Mouse (Mus musculus) left cerebral cortex, adult 11 months (tissue): ENCODE data around the gene Braf.

Source experiments
- DNase-seq: peaks from one replicate; pipeline ENCODE4 v3.0.0; 2022; ENCODE audit warnings: low spot score

Gene Braf

DNA sequence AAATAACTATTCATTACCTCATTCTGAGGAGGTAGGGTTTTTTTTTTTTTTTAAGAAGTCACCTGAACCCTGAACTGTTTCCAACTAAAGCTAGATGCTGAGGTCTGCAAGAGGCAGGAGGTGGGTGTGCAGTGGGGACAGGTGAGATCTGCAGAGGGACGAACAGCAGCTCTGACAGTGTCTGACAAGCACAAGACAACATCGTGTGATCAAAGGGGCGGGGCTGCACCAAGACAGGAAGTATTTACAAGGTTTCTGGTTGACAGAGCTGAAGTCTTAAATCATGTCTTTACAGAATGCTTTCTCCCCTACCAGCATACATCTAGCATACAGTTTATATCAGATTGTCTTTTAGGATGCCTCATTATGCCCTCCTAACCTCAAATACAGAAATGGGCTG lies 118.4 kb downstream of the Braf start:
- DNase-seq: no peak

- DNase-seq: no peak
Measured at GRCm38 (mm10) chr6:39606056-39606455, 119.2 kb downstream of the Braf start.

GRCm38 (mm10) chr6:39604565-39604964 lies 120.7 kb downstream of the Braf start:
- DNase-seq: no peak

DNA sequence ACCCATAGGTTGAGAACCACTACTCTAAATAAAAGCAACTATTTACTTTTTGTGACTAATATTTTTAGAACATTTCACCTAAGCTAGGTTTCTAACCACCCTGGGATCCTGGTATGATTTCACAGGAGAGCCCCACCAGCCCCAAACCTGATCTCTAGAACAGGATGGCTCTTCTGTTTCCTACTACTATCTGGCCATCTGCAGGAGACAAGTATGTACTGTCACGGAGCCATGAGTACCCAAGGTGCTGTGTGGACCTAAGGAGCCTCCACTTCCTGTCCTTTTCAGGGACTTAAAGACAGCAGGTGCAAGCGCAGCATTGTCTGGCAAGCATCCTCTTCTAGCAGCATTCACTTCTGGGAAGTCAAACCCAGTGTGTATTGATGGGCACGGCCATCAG lies 123.4 kb downstream of the Braf start:
- DNase-seq: no peak

DNA sequence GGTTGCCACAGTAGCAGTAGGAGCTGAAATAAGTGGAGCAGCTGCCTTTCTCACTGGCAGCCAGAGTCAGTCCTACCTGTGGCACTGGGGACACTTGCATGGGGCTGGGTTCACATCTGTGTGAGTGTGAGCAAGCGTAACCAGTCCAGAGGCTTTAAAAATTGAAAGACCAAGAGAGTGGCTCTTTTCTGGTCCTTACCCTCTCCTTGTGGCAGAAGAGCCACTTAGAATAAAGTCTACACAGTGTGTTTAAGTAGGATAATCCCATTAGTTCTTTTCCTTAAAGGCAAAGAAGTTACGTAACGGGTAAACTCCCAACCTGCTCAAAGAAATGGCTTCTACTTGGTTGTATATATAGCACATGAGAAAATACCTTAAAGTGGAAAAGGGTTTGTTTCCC lies 124.4 kb downstream of the Braf start:
- no peak for DNase-seq

DNA sequence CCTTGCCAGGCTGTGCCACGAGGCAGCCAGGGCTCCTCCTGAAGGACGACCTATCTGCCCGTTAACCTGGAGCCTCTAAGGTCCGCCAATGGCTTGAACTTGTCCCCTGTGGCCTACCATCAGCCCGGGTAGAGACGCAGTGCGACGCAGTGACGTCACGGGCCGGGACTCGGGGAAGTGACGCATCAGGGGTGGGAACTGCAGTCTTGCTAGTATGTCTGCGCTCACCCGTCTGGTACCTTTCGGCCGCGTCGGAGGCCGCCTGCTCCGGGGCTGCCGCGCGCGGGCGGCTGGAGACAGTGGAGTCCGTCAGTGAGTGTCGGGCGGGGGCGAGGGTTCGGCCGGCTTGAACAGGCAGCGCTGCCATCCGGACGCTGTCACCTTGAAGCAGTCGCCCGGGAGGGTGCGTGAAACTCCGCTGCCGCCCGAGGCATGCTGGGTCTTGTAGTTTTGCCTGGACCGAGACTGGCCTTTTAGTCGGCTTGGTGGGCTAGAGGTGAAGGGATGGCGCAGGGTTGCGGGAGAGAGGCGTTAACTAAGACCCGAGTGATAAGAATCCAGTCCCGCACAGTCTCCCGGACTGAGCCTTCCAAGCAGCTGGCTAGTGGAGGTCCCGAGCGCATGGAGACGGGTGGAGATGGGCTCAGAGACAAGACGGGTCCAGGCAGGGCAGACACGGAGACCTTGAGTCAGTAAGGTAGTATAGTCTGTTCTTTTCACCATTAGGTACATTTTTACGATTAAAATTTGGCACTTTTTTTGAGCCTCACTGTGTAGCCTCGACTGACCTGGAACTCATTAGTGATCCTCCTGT lies 132.7 kb downstream of the Braf start, which contains the start of gene Ndufb2:
Gene Ndufb2, plus strand, starts transcription at position 174 of the 814 bp plus-strand sequence.
- peak; percentile 94 for DNase-seq

- no peak for DNase-seq
Measured at GRCm38 (mm10) chr6:39591481-39591880, 133.8 kb downstream of the Braf start.

DNA sequence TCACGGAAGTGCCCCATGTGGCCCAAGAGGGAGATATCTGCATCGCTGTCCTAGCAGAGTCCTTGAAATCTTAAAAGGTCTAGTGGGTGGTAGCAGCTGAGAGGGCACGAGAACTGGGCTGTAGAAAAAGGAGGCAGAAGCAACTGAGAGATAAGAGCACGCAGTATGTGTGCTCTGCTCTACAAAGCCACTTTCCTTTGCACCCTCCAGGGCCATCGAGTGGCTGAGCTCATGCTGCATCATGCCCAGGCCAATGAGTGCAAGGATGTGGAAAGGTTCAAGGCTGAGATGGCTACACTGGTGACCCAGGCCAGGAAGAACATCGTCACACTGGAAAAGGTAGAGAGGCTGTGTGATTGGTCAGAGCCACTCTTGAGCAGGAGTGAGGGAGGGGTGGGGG lies 139.7 kb downstream of the Braf start, which contains the start of gene Gm42420:
Gene Gm42420, plus strand, starts transcription at position 237 of the 400 bp plus-strand sequence.
- no peak for DNase-seq

- DNase-seq: no peak
Measured at GRCm38 (mm10) chr6:39581087-39581784, 144.0 kb downstream of the Braf start.

DNA sequence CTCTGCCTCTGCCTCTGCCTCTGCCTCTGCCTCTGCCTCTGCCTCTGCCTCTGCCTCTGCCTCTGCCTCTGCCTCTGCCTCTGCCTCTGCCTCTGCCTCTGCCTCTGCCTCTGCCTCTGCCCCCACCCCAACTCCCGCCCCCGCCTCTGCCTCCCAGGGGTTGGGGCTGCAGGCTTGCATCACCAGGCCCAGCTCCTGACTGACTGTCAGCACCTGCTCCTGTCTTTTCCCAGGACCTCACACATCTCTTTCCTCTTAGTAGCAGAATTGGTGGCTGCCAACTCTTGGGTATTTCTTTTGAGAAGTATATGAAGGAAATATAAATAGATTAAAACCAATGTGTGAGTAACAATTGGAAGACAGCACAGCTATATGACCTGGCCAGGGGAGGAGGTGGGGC lies 144.7 kb downstream of the Braf start:
- no peak for DNase-seq

DNA sequence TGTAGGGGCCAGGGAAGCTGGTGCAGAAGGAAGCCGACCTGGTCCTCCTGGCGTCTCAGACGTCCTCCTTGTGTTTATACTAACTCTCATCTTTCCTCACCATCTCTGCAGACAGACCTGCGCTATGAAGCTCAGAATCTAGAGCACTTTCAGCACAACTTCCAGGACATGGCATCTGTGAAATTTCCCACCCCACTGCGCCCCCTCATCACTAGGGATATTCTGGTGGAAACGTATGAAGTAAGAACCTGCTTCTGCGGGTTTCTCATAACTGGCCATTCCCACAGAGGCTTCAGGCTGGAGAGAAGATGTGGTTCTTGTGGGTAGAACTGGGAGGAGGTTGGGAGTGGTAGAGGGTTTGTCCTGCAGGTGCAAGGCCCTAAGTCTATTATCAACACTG lies 145.7 kb downstream of the Braf start:
- DNase-seq: no peak

DNA sequence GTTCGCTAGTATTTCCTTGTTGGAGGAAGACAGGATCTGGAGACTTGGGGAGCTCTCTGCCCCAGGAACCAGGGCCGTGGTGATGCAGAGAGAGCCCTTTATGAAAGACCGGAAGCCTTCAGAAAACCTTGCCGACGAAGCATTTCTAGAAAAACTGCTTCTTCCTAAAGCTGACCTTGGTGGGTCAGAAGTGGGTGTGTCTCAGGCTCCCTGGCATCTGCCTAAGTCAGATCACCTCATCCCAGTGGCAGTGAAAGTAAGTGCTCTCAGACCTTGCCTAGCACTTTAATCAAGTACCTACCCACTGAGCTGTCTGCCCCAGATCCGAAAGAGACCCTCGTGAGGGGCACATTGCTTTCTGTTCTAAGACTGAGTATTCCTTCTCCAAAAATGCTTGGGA lies 150.3 kb downstream of the Braf start:
- DNase-seq: no peak

- DNase-seq: no peak
Measured at GRCm38 (mm10) chr6:39574555-39574869, 150.8 kb downstream of the Braf start.

GRCm38 (mm10) chr6:39573791-39574554 lies 151.3 kb downstream of the Braf start, which contains the start of gene Adck2:
Gene Adck2 (plus strand): TSS chr6:39573873.
- peak; percentile 53 for DNase-seq

GRCm38 (mm10) chr6:39570426-39570825 lies 154.8 kb downstream of the Braf start:
- no peak for DNase-seq

DNA sequence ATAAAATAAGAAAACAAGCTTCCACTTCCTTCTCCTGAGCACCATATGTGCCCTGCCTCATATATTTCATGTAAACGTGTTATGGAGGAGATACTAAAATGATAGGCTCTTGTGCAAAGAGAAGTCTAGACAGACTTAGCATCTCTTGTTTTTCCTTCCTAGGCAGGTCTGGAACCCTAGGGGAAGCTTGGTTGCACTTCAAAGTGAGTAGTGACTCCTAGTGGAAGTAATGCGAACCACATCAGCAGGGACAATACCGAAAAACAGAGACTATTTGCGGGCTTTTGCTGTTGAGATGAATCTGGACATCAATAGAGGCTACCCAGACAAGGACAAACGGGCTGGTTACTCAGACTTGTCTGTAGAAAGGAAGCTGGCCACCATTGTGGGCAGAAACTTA lies 157.7 kb downstream of the Braf start:
- no peak for DNase-seq

GRCm38 (mm10) chr6:39562166-39563015 lies 162.9 kb downstream of the Braf start:
- DNase-seq: peak; percentile 89

- no peak for DNase-seq
Measured at GRCm38 (mm10) chr6:39559276-39559939, 165.9 kb downstream of the Braf start.

DNA sequence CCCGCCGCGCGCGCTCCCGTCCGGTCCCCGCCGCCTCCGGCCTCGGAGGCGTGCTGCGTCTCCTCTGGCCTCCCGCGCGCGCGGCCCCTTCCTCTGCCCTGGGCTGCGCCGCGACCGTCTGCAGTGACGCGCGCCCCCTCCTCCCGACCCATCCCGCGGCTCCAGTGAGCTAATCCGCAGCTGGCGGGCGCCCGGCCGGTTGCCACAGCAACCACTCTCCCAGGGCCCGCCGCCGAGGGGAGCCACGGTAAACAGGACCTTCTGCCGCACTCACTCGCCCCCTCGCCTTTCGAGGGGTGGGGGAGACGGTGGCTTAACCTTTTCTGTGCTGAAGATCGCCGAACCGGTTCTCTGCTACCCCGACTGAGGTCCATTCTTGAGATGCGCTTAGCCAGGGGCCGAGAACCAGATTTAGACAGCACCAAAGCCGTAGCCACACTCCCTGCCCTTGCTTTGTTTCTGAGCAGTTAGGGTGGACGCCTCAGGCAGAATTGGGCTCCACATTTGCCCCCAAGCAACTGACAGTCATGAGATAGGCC lies 167.5 kb downstream of the Braf start, which contains the start of gene Dennd2a:
Gene Dennd2a, minus strand, starts transcription at position 145 of the 539 bp plus-strand sequence.
- DNase-seq: peak; percentile 65

DNA sequence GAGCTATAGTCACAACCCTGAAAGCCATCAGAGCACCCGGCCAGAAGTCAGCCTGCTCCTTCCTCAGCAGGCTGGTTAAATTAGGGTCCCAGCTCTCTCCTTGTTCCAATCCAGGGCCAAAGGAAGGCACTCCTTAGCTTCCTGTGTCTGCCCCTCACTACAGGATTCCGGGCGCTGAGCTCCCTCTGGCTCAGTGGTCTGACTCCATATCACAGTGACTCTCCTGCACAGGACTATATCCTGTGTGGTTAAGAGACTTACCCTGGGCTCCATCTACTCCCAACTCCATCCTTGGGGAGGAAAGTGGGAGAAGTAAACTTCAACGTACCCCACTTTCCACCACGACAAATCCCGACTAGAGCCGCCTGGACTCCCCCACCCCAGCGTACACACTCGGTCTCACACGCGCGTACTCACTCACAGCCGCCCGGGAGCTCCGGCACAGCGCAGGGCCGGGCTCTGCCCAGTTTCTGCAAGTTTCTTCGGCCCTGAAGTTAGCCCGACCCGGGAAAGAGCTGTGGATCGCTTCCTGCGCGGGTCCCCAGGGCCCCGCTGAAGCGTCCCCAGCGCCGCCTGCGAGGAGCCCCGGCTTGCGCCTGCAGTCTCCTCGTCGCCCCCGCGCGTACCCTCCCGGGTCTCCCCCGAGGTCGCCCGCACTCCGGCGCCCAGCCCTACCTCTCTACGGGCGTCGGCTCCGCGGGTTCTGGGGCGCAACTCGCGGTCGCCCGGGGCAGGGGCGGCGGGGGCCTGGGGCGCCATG lies 168.2 kb downstream of the Braf start:
- no peak for DNase-seq
